Mouse (Mus musculus): Measurements from ENCODE around the gene Pus1. TPM values are rescaled to one million over a fixed set of nuclear protein-coding genes. Genes with fewer than 3 reads are reported as not detected.

The Pus1 gene
- total and polyA plus RNA-seq, 3 experiments = 107 to 248 (median 117) TPM

GRCm38 (mm10) chr5:110745021-110745420 is 35.4 kb downstream of the Pus1 start:
- Histone ChIP-seq H3K27me3 (ENCODE audit: control insufficient read depth in 1 of 2, insufficient read depth in 2 of 2, low read length in 2 of 2) (no peaks in the 10 kb centered on the region), H3K27ac (ENCODE audit: control insufficient read depth, low read depth, low read length) (no peak overlapping the region), H3K79me2 (ENCODE audit: control insufficient read depth, insufficient read depth, low read length, poor library complexity) (peaks cover 49% of the 10 kb centered on the region), H3K4me1 (ENCODE audit: control insufficient read depth in 1 of 2, insufficient read depth in 2 of 2, low read length in 2 of 2) (no peaks in the 10 kb centered on the region), H3K9me3 (replicated peaks; ENCODE audit: insufficient read depth, low read length) (no peaks in the 10 kb centered on the region), H3K9ac (ENCODE audit: control insufficient read depth, low read depth, low read length, poor library complexity, severe bottlenecking) (no peak overlapping the region), H3K4me3 (ENCODE audit: control insufficient read depth in 1 of 2, insufficient read depth in 1 of 2, low read depth in 2 of 2, low read length in 2 of 2) (no peak overlapping the region), H3K36me3 (ENCODE audit: control insufficient read depth in 1 of 2, insufficient read depth in 2 of 2, low read length in 2 of 2) (peaks cover 0 to 30% of the 10 kb centered on the region in 2 experiments; a peak in 3 of 4 replicates)
- TF ChIP-seq NRF1 (IDR thresholded peaks at IDR 0.05; ENCODE audit: insufficient read depth, low read depth, low read length, poor library complexity, severe bottlenecking) (no peak), USF2 (IDR thresholded peaks at IDR 0.05; ENCODE audit: borderline replicate concordance in 1 of 2, insufficient read depth in 1 of 2, low read depth in 1 of 2, low read length in 2 of 2) (no peak), TBP (IDR thresholded peaks at IDR 0.05; ENCODE audit: low read depth, low read length) (no peak), GABPA (IDR thresholded peaks at IDR 0.05; ENCODE audit: low read depth, low read length) (no peak), RAD21 (IDR thresholded peaks at IDR 0.05; ENCODE audit: low read depth, low read length) (no peak), CHD2 (IDR thresholded peaks at IDR 0.05; ENCODE audit: low read length) (no peak), E2F4 (IDR thresholded peaks at IDR 0.05; ENCODE audit: borderline replicate concordance, low read depth, low read length) (no peak), KAT2A (conservative IDR thresholded peaks at IDR 0.05; ENCODE audit: low read depth, low read length) (no peak), ELF1 (IDR thresholded peaks at IDR 0.05; ENCODE audit: low read depth, low read length) (no peak), ZNF384 (IDR thresholded peaks at IDR 0.05; ENCODE audit: low read depth, low read length) (no peak), USF1 (IDR thresholded peaks at IDR 0.05; ENCODE audit: low read depth, low read length) (no peak), NELFE (IDR thresholded peaks at IDR 0.05; ENCODE audit: low read depth, low read length) (no peak)
- DNase-seq (ENCODE audit: low read depth, low spot score) = no peak

- H3K4me1 ChIP-seq (ENCODE audit: control insufficient read depth in 1 of 2, insufficient read depth in 2 of 2, low read length in 2 of 2) = no peaks in the 10 kb centered on the region
- H3K9me3 ChIP-seq (replicated peaks; ENCODE audit: insufficient read depth, low read length) = no peaks in the 10 kb centered on the region
- H3K36me3 ChIP-seq (ENCODE audit: control insufficient read depth in 1 of 2, insufficient read depth in 2 of 2, low read length in 2 of 2) = peaks cover 0 to 33% of the 10 kb centered on the region in 2 experiments; a peak in 3 of 4 replicates
- no peak overlapping the region for H3K4me3 ChIP-seq (ENCODE audit: control insufficient read depth in 1 of 2, insufficient read depth in 1 of 2, low read depth in 2 of 2, low read length in 2 of 2)
- no peak overlapping the region for H3K27ac ChIP-seq (ENCODE audit: control insufficient read depth, low read depth, low read length)
- no peak for DNase-seq (ENCODE audit: low read depth, low spot score)
- H3K79me2 ChIP-seq (ENCODE audit: control insufficient read depth, insufficient read depth, low read length, poor library complexity) = peaks cover 20% of the 10 kb centered on the region
- H3K9ac ChIP-seq (ENCODE audit: control insufficient read depth, low read depth, low read length, poor library complexity, severe bottlenecking) = no peak overlapping the region
- H3K27me3 ChIP-seq (ENCODE audit: control insufficient read depth in 1 of 2, insufficient read depth in 2 of 2, low read length in 2 of 2) = no peaks in the 10 kb centered on the region
- TF ChIP-seq NELFE (IDR thresholded peaks at IDR 0.05; ENCODE audit: low read depth, low read length) (no peak), POLR2AphosphoS5 (IDR thresholded peaks at IDR 0.05; ENCODE audit: borderline replicate concordance, low read depth, low read length) (no peak), RAD21 (IDR thresholded peaks at IDR 0.05; ENCODE audit: low read depth, low read length) (no peak), POLR2AphosphoS2 (IDR thresholded peaks at IDR 0.05; ENCODE audit: low read length) (no peak), UBTF (IDR thresholded peaks at IDR 0.05; ENCODE audit: borderline replicate concordance, insufficient read depth, low read depth, low read length) (no peak), TCF12 (IDR thresholded peaks at IDR 0.05; ENCODE audit: low read depth, low read length) (no peak), NRF1 (IDR thresholded peaks at IDR 0.05; ENCODE audit: insufficient read depth, low read depth, low read length, poor library complexity, severe bottlenecking) (no peak), MEF2A (IDR thresholded peaks at IDR 0.05; ENCODE audit: extremely low read depth, insufficient replicate concordance, low read depth, low read length, poor library complexity, severe bottlenecking) (no peak), CHD1 (IDR thresholded peaks at IDR 0.05; ENCODE audit: low read depth, low read length) (no peak)
These were observed 40.8 kb downstream of the Pus1 start for GRCm38 (mm10) chr5:110739496-110740275.

Data from MEL (cell line).